Mouse (Mus musculus) subcutaneous adipose tissue, adult 2 months (tissue): ENCODE results near the gene Olfr1350. TPM values are rescaled to one million over a fixed set of nuclear protein-coding genes. Genes with fewer than 3 reads are reported as not detected.

Source experiments
- polyA plus RNA-seq: library from polyadenylated mRNA; depleted of rRNA; stranded (reverse); fragments of >200 nt; gene quantifications from 2 replicates; pipeline ENCODE4 v1.2.3, GENCODE M21; 2012; ENCODE audit warnings: low replicate concordance; rRNA removed

Olfr1350 gene
- polyA plus RNA-seq: not detected in 2 replicates

DNA sequence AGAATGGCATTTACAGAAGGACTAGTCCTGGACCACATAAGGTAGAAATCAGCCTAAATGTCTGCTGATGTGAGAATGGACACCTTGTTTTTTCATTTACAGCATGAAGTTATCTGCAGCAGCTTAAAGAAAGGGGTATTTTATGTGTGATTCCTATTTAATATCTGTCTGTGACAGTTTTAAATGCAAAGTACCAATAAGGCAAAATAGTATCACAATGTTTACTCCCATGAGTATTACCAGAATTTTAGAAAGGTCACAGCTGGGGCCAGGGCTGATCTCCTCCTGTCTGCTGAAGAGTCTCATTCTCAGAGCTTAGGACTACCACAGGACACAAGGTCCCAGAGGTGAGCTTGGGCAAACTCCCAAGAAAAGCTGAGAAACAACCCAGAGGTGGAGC is at the start of gene Olfr1350:
Gene Olfr1350 (plus strand): TSS at position 301 of the 400 bp plus-strand sequence.

DNA sequence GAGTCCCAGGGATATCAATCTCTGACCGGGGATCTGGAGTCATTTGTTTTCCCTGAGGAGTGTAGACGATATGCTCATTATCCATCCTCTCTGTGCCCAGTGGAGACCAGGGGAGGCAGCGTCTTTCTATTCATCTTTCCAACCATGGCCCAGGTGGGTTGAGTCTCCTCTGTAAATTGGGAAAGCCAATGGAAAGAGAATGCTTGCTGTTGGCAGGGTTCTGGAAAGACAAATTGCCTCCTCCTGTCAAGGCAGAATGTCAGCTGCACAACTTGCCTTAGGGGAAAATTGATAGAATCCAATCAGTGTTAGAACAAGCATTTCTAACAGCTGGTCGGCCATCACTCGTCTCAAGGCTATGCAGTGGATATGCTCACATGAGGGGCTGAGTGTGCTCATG is 41.8 kb upstream of the Olfr1350 start, which contains the start of gene Olfr1349:
Gene Olfr1349 (minus strand): TSS at position 101 of the 400 bp plus-strand sequence.

Other genes starting within 250 kb of the Olfr1350 start
- gene Zfp583, start 233.6 kb upstream of the Olfr1350 start, polyA plus RNA-seq: 1.0 and 1.2 TPM in 2 replicates
- 0.09 and 0.27 TPM in 2 replicates for gene Gm3854, start 221.1 kb upstream of the Olfr1350 start, polyA plus RNA-seq
- 0.73 and 1.0 TPM in 2 replicates for gene Zfp78, start 201.6 kb upstream of the Olfr1350 start, polyA plus RNA-seq
- gene Zfp28, start 181.5 kb upstream of the Olfr1350 start, polyA plus RNA-seq: 4.2 and 5.3 TPM in 2 replicates
- gene Smim17, start 166.1 kb upstream of the Olfr1350 start, polyA plus RNA-seq: not detected in 2 replicates
- gene Gm20715, start 154.6 kb upstream of the Olfr1350 start, polyA plus RNA-seq: not detected in 2 replicates
- gene Olfr1344, start 126.2 kb upstream of the Olfr1350 start, polyA plus RNA-seq: 0.07 TPM in 1 of 2 replicates, not detected in the other
- gene Olfr1336, start 108.7 kb upstream of the Olfr1350 start, polyA plus RNA-seq: not detected in 2 replicates
- not detected in 2 replicates for gene Olfr1346, start 97.7 kb upstream of the Olfr1350 start, polyA plus RNA-seq
- 0.12 TPM in 1 of 2 replicates, not detected in the other for gene Olfr5, start 77.9 kb upstream of the Olfr1350 start, polyA plus RNA-seq
- not detected in 2 replicates for gene Olfr1347, start 65.1 kb upstream of the Olfr1350 start, polyA plus RNA-seq
- gene Olfr1348, start 56.1 kb upstream of the Olfr1350 start, polyA plus RNA-seq: not detected in 2 replicates
- not detected in 2 replicates for gene Olfr1349, start 41.9 kb upstream of the Olfr1350 start, polyA plus RNA-seq
- gene Zim1, start 131.6 kb downstream of the Olfr1350 start, polyA plus RNA-seq: 0.90 and 1.1 TPM in 2 replicates
- gene Peg3, start 165.6 kb downstream of the Olfr1350 start, polyA plus RNA-seq: 5.9 and 14.4 TPM in 2 replicates
- gene Usp29, start 165.7 kb downstream of the Olfr1350 start, polyA plus RNA-seq: not detected in 2 replicates